Mouse (Mus musculus) layer of hippocampus, adult 8-10 months (tissue): ENCODE data around the gene Slc22a15. TPM values are rescaled to one million over a fixed set of nuclear protein-coding genes. Genes with fewer than 3 reads are reported as not detected.

Experiments
- DNase-seq, 2 experiments: peaks; one replicate each; pipeline ENCODE4 v3.0.0; 2022; ENCODE audit warnings: low spot score in 2 of 2
- total RNA-seq, 4 experiments: library from RNA; stranded (reverse); gene quantifications; 2 replicates each; pipeline ENCODE4 v1.2.4; 2022

Gene Slc22a15
- total RNA-seq, 4 experiments from 2014 or later: 9.5 to 10.3 (median 10.1) TPM

DNA sequence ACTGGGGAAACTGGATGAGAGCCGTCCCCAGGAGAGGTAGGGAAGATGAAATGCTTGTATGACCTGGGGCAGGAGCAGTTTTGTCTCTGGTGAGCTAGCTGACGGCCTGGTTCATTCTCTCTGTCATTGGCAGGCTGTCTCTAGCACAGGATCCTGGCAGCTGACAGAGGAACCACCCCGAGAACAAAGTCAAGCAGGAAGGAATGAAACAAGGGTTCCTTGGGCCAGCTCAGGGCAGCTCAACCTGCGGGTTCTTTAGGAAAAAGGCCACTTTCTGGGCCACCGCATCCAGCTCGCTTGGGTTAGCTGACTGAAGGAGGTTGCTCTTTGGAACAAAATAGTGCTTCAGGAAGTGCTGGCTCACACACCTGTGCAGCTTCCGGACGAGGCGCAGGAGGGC lies 109.5 kb downstream of the Slc22a15 start:
- DNase-seq: no peak

DNA sequence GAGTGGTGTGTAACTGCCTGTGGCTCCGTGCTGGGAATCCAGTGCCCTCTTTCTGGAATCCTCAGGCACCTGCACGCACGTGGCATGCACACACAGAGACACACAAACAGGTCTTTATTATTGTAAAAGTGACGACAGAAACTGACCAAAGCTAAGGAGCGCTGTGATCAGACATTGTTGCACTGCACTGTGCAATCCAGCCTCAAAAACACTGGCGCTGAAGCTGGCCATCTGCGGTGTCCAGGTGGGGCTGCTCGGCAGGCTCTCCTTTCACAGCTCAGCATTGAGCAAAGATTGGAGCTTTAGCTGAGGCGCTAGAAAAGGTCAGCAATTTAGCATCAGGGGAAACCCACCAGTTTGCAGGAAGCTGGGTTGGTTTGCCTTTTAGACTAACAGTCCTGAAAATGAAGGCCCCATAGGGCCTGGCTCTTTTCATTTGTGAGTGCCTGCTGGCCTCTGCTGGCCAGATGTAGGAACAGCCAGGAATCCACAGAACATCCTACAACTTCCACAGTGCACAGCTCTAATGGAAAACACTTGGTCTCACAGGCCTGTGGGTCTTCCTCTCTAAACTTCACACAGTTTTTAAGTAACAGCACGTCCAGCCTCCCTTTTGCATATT lies 111.8 kb downstream of the Slc22a15 start:
- peak; percentile 48 to 79 for DNase-seq

DNA sequence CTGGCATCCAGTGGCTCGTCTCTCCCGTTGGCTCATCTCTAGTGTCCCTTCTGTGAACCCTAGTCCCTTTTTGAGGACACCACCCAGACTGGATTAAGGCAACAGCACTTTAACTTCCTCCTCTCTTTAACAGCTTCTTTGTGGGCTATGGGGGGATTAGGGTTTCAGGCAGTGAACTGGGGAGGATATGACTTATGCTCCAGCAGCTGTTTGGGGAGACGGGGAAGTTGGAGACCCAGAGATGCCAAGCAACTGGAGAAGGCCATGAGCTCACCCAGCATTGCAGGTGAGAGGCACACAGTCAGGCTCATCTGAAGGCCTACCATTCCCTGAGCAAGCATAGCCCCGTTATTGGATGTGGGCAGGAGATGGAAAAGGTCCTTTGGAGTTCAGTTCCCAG lies 112.3 kb downstream of the Slc22a15 start:
- no peak for DNase-seq

- no peak for DNase-seq
These were observed 116.6 kb downstream of the Slc22a15 start for GRCm38 (mm10) chr3:101807646-101808045.

GRCm38 (mm10) chr3:101806941-101807340 lies 117.3 kb downstream of the Slc22a15 start:
- DNase-seq: no peak

DNA sequence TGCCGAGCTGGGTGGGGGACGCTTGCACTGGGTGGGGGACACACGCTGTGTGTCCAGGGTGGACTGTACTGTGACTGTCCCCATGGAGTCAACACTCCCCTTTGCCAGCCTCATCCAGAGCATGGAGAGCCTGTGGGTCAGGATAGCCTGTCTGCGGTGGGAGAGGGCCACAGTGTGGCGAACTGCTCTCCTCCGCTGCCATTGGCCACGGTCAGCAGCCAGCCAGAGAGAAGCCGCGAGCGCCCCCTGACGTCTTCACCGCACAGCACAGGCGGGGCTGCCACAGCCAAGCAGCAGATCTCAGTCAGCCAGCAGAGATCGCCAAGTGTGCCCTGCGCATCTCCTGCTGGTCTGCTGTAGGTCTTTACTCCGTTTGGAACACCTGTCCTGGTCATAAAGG lies 118.1 kb downstream of the Slc22a15 start:
- DNase-seq: peak; percentile 81 to 94

Other genes starting within 250 kb of the Slc22a15 start
- not detected for gene Mab21l3, start 75.5 kb downstream of the Slc22a15 start, total RNA-seq
- 1 to 10 TPM in 3 of 4 experiments, under 1 TPM in 1; 0.79 to 1.4 (median 1.3) TPM for gene Nhlh2, start 85.6 kb upstream of the Slc22a15 start, total RNA-seq
- gene Casq2, start 162.0 kb upstream of the Slc22a15 start, total RNA-seq: 1 to 10 TPM in 2 of 4 experiments, under 1 TPM in 2; 0.86 to 2.8 (median 1.0) TPM